21 mouse cellular contexts compared by ENCODE assay signal in the genomic region with DNA sequence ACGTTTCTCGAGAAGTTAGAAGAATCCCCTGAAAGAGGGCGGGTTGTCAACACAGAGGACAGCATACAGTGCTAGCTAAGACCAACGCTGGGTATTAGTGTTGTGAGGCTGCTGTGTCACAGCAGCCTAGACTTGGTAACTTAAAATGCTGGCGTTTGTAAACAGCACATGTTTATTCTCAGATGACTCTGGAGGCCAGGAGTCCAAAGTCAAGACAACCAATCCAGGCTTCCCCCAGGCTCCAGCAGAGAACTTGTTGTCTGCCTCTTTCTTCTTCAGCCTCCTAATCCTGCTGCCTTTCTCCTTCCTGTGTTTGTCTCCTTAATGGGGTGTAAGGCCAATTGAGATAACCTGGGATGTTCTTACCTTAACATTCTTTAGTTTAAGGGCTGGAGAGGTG.
DNase-seq lines count a peak whose midpoint lies in the region; ATAC-seq lines count a peak whose summit lies in the region.
"Had no signal": no experiment of that assay in that cellular context is flagged by ENCODE, and none has a peak within 500 bp of the region (broad histone marks: within the 10 kb centered on the region; RNA-seq: fewer than 3 reads in every experiment).

No protein-coding gene starts in this region.

- H3K27ac ChIP-seq in lung, embryonic 16.5 days (ENCODE audit: low read length): no peak overlapping the region
- H3K27ac ChIP-seq: embryonic facial prominence, embryonic 12.5 days; forebrain, embryonic 15.5 days; heart, adult 2 months; heart, embryonic 15.5 days had no signal

- 37% methylated on average over 5 of the region's 5 CpGs for WGBS in lung, embryonic 16.5 days

- H3K4me3 ChIP-seq in lung, embryonic 16.5 days (ENCODE audit: low read length): no peak overlapping the region
- H3K4me3 ChIP-seq: embryonic facial prominence, embryonic 12.5 days; forebrain, embryonic 15.5 days; heart, adult 2 months; heart, embryonic 15.5 days had no signal

- ATAC-seq in lung, embryonic 16.5 days (ENCODE audit: low read depth): peak; percentile 41; the same call in 1 of the 2 replicates
- ATAC-seq: CD4-positive, CD25-positive, alpha-beta regulatory T cell, adult 4 months; forebrain, embryonic 15.5 days had no signal

- H3K27me3 ChIP-seq in lung, embryonic 16.5 days (ENCODE audit: control insufficient read depth, insufficient read depth, low read depth, low read length): no peaks in the 10 kb centered on the region
- H3K27me3 ChIP-seq: embryonic facial prominence, embryonic 12.5 days; forebrain, embryonic 15.5 days; heart, embryonic 15.5 days had no signal

- no peaks in the 10 kb centered on the region for H3K9me3 ChIP-seq in lung, embryonic 16.5 days (ENCODE audit: control insufficient read depth, low read length)
- H3K9me3 ChIP-seq: embryonic facial prominence, embryonic 12.5 days; forebrain, embryonic 15.5 days; G1E; heart, embryonic 15.5 days had no signal

- no peak overlapping the region for H3K9ac ChIP-seq in lung, embryonic 16.5 days (ENCODE audit: low read length)
- H3K9ac ChIP-seq: embryonic facial prominence, embryonic 12.5 days; forebrain, embryonic 15.5 days; heart, embryonic 15.5 days had no signal

- H3K36me3 ChIP-seq in lung, embryonic 16.5 days (ENCODE audit: control insufficient read depth, insufficient read depth, low read length): no peaks in the 10 kb centered on the region
- H3K36me3 ChIP-seq: embryonic facial prominence, embryonic 12.5 days; forebrain, embryonic 15.5 days; G1E; heart, embryonic 15.5 days had no signal

- peaks cover 11% of the 10 kb centered on the region for H3K4me1 ChIP-seq in lung, embryonic 16.5 days (replicated peaks; ENCODE audit: control insufficient read depth, insufficient read depth, low read length)
- H3K4me1 ChIP-seq: heart, embryonic 15.5 days had no signal

- peak; percentile 48 for DNase-seq in heart, adult 11 months
- DNase-seq in heart, postnatal 4 days: no peak
- peak; percentile 47 for DNase-seq in kidney, adult 9 months
- no peak for DNase-seq in kidney, postnatal 14 days
- no peak for DNase-seq in lung, postnatal 10 days
- peak; percentile 39 to 43 for DNase-seq in kidney, postnatal 36 days
- no peak for DNase-seq in cerebellum, postnatal 36 days
- DNase-seq: adrenal gland, adult 8-10 months; adrenal gland, postnatal 36 days; B cell, adult 2 months; cerebellum, adult 2 months; cerebellum, postnatal 10 days; gastrocnemius, postnatal 10 days; heart, adult 2 months had no signal

- H3K4me2 ChIP-seq in lung, embryonic 16.5 days (ENCODE audit: low read depth, low read length): no peak overlapping the region
- H3K4me2 ChIP-seq: embryonic facial prominence, embryonic 12.5 days; forebrain, embryonic 15.5 days; heart, embryonic 11.5 days; heart, embryonic 15.5 days had no signal

Comparison
In these comparisons a context has a peak if more than half of its experiments do, and no peak if none do; other contexts are left out.
1. DNase-seq: peak in heart, adult 11 months (single experiment), kidney, adult 9 months (single experiment) and kidney, postnatal 36 days (2 of 2); none in heart, postnatal 4 days (single experiment), kidney, postnatal 14 days (single experiment), lung, postnatal 10 days (single experiment) and cerebellum, postnatal 36 days (0 of 2).